Mouse (Mus musculus): ENCODE measurements around the gene Fgfr2. TPM values are rescaled to one million over a fixed set of nuclear protein-coding genes. Genes with fewer than 3 reads are reported as not detected.

Fgfr2 gene
- total RNA-seq, 4 experiments from 2014 or later, result 1.1 to 1.9 (median 1.4) TPM

DNA sequence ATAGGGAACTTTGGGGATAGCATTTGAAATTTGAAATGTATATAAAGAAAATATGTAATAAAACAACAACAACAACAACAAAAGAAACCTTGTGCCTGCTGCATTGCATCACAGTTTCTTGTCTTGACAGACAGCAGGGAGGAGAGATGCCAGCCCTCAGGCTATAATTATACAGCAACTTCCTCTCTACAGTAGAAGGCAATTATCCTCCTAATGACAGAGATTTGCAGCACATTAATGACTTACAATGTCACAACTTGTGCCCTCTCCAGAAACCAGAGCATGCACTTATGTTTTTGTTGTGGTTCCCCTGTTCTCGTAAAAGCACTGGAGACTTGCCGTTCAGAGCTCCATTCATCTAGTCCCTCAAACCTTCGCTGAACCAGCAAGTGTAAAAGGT, 1012.8 kb downstream of the Fgfr2 start:
- no peak for DNase-seq (ENCODE audit: low spot score)

DNA sequence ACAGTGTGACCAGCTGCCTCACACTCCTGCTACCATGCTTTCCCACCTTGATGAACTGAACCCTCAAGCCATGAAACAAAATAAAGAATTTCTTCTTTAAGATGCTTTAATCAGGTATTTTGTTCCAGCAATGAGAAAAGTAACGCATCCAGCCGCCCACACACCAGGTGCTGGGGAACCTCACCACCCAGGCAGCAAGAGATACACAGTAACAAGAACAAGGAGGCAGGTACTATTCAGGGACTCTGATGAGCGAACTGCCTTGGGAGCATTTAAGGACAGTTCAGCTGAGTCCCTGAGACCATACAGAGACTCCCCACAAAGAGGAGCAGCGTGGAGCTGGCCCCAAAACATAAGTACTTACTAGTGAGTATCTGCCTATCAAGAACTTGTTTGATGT, 1016.3 kb downstream of the Fgfr2 start:
- DNase-seq (ENCODE audit: low spot score), result no peak

DNA sequence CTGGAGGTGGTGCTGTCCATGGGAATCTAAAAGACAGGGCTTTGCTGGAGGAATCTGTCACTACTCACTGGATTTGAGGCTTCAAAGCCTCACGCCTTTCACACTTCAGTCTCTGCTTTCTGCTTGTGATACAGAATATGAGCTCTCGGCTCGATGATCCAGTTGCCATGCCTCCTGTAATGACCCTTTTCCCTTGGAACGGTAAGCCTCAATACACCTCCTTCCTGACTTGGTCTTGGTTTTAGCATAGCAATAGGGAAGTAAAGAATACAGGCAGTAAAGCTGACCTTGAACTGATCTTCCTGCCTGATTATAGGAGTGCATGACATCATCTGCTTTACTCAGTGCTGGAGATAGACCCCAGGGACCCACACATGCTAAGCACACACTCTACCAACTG, 1017.8 kb downstream of the Fgfr2 start:
- DNase-seq (ENCODE audit: low spot score), result no peak

DNA sequence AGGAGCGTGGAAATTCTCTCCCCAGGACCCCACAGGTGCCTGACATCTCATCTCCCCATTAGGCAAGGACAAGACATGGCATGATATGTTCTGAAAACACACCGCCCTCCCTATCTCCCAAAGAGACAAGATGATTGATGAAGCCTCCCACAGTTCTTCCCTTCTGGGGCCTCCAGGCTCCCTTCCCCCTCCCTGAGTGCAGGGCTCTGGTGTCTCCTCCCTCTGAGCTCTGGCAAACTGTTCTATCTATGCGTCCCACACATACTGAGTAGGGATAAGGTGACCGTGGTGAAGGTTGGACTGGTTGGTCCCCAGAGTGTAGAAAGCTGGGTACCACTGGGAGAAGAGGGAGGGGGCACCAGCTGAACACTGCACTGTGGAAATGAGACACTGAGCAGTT, 1024.7 kb downstream of the Fgfr2 start:
- DNase-seq (ENCODE audit: low spot score), result no peak

DNA sequence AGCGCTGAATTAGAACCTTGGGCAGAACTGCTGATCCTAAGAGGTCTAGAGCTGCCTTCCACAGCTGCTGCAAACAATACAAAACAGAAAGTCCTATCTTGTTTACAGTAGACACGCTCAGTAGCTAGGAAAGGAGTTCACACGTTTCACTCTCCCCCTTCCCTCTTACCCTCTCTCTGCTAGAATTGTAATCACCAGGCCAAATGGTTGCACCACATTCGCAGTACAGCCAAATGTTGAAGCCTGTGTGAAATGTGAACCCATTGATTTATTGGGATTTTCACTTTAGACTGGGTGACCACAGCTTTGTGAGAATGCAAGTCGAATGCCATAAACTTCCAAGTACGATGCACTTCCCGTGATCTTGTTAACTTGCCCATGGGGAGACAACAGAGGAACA, 1028.5 kb downstream of the Fgfr2 start:
- DNase-seq (ENCODE audit: low spot score), result no peak

DNA sequence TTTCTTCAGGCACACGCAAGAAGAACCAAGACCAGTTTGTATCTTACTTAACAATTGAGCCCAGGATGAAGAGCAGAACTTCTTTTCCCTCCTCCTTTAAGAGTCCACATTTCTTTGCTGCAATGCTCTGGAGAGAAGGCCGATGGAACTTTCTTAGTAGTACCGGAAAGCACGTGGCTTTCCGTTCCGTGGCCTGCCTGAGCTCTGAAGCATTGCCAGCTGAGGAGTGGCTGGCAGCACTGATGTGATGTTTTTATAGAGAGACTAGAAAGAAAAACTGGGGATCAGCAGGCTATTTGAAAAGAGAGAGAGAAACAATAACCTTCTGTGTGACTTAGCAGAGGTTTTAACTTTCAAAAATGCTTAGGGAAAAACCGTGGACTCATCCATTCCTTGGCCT, 1031.6 kb downstream of the Fgfr2 start:
- no peak for DNase-seq (ENCODE audit: low spot score)

DNA sequence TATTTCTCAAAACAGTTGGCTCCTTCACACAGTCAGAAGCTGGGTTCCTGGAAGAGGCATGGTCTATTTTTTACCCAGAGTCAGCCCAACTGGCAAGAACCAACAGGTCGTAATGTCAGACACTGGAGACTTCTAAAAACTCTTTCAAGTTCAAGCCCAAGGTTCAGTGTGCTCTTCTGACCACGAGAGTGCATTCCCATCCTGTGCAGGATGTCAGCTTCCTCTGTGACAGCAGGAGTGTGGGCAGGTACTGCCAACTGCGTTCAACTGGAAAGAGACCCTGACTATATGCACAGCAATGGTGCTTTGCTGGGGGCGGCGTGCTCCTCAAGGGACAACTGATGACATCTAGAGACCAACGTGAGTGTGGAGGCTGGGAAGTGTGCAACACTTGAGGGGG, 1034.5 kb downstream of the Fgfr2 start:
- no peak for DNase-seq (ENCODE audit: low spot score)

DNA sequence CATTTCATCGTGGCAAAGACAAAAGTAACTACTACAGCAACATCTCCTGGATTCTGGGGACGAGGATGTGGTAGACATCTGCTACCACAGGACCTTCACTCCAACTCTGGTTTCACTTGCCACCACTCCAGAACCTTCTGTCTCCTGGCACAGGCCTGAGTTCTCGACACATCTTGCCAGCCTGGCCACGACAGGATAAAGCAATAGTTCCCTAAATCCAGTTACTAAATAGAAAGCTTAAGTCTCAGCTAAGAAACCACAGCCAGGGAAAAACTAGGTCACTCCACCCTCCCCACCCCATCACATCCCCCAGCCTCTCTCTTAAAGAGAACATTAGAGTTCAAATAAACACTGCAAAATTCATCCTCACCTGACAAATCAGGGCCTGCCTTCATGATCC, 1035.0 kb downstream of the Fgfr2 start:
- no peak for DNase-seq (ENCODE audit: low spot score)

DNA sequence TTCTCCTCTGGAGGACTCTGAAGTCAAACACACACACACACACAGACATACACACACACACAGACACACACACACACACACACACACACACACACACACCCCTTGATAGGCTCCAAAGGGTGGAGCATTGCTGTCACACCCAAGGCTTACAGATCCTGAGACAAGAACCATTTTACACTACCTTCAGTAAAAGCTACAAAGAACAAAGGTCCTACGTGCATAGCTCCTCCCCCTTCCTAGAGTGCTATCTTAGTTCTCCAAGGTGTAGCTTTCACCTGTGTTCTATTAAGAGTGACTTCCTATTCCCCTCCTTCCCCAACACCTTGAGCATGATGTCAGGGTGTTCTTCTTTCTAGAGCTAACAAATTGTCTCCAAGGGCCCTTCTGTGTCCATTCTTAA, 1047.3 kb downstream of the Fgfr2 start:
- DNase-seq (ENCODE audit: low spot score), result no peak

DNA sequence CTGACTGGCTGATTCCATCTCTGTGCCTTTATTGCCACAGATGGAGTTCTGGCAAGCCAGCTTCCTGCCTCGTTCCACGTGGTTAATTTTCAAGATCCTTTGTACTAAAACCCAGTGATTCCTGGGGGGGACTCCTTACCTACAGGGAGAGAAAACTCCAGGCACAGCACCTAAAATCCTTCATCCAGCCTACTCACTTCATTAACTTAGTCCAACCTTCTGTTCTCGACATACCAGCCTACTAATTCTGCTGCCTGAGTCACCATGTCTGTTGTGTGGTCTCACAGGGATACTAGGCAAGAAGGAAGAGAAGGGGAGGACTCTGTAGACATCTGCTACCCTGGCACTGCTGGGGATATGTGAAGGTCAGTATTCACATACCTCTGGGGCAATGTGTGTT, 1048.6 kb downstream of the Fgfr2 start:
- no peak for DNase-seq (ENCODE audit: low spot score)

DNA sequence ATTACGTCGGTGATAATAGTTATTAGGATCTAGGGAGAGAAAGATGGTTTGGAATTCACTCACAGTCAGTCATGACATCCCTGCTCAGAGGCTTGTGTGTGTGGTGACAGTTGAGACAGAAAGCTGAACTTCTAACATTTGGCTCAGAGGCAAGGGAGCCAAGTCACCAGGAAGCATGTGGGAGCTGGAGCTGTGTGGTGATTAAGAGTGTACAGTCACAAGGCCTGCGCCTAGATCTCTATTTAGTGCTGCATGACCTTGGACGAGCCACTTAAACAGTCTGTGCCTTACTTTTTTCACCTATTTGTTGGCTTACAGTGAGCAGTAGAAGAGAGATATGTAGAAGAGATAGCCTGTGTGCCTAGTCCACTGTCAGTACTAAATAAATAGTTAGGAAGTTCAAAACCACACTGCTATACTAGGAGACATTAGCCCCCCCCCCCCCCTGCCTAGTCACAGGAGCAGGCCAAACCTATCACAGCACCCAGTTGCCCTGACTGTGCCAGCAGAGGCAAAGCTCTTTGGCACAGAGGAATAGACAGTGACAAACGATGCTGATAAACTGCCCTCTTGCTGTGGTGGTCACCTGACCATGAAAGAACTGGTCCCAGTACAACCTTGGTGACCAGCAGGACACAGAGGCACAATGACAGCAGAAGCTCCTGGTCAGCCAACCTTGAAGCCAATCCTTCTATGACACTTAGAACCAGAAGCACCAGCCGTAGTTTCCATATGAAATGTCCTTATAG, 1052.1 kb downstream of the Fgfr2 start:
- DNase-seq (ENCODE audit: low spot score), result peak; percentile 48

DNA sequence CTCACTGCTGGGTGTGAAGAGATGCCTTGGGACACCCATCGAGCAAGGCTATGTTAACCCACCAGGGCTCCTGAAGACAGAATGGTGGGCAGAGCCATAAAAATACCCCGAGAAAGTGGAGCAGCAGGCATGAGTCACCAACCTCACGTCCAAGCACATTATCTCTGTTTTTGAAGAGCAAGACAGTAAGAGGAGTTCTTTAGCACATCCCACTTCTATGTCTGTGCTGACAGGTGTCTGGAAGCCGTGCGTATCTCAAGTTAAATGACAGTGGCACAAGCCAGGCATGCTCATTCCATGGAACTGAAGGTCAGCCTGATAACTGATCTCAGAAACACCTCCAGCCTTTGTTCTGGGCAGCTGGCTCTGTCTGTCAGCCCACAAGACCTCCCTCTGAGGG, 1055.2 kb downstream of the Fgfr2 start:
- DNase-seq (ENCODE audit: low spot score), result no peak

DNA sequence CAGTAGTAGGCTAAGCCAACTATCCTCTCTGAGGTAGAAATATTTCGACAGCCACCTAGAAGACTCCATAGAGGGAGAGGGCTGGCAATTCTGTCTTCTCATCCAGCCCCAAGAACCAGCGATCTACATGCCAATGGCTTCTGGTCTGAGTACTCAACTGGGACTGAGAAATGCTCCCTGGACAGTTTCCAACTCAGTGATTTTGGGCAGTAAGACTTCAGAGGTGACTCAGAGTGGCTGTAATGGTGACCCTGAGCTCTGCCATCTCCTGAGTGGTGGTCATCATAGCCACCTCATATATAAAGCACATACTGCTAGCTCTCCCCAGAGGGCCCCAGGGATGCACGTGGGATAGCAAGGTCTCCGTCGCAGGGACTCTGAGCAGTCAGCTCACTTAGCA, 1055.6 kb downstream of the Fgfr2 start:
- DNase-seq (ENCODE audit: low spot score), result no peak

DNA sequence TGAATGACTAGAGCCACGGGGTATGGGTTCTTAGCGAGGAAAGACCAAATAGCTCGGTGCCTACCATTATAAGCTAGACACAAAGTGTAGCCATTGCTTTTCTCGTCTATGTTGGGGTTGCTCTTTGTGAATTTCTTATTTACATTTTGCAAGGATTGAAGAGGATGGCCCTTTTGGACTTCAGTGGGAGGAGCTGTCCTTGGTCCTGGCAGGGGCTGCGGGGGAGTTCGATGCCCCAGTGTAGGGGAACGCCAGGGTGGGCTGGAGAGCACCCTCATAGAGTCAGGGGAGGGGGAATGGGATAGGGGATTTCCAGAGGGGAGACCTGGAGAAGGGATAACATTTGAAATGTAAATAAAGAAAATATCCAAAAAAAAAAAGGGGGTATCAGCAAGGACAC, 1063.0 kb downstream of the Fgfr2 start:
- no peak for DNase-seq (ENCODE audit: low spot score)

DNA sequence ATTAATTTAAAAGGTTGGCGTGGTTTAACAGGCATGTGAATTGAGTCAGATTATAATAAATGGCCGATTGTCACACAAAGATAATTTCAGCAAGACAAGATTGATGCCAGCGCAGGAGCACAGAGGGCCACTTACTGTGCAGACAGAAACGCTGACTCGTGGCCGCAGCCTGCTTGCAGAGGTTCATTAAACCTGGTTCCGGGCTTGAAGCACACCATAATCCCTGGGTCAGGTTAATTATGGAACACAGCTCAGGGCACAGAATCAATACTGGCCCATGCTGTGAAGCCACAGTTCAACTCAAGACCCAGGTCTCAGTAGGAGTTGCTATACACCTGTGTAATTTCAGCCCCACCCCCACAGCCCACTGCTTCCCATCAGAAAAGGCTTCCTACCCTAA, 1066.6 kb downstream of the Fgfr2 start:
- DNase-seq (ENCODE audit: low spot score), result no peak

DNA sequence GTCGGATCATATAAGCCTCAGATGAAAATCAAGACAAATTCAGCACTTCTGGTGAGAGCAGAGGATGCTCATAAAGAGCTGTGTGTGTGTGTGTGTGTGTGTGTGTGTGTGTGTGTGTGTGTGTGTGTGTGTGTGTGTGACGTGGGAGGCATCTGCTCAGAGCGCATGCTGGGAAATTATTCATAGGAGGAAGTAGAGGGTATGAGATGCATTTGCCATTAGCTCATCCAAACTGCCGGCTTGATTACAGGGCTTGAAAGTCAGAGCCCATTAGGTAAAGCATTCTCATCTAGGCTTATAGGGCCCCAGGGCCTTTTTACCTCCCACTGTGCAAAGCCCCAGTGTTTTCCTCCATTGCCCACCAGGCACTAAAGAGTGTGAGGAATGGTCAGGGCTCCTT, 1076.5 kb downstream of the Fgfr2 start:
- DNase-seq (ENCODE audit: low spot score), result no peak

DNA sequence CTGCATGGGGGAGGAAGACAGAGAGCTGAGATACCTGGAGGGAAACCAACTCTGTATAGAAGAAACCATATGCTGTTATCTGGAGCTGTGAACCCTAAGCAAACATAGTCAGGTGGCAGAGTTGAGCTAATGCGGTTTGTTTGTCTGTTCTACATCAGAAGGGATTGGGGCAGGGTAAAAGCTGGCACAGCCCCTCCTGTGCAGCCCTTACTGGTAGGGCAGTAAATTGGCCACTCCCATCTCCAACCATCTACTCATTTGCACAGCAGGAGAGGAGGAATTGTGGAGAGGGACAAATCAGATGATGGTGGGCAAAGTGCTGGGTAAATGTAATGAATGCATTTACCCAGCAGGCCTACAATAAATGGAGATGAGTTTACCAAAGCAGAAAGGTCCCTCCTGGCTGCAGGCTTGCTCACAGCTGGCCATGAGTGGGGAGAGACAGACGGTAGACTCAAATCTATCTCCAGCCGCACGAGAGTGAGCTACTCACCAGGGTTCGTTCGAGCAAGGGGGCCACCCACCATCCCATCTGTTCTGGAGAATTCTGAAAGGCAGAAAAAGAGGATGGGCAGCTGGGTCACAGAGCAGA, 1091.1 kb downstream of the Fgfr2 start:
- no peak for DNase-seq (ENCODE audit: low spot score)

DNA sequence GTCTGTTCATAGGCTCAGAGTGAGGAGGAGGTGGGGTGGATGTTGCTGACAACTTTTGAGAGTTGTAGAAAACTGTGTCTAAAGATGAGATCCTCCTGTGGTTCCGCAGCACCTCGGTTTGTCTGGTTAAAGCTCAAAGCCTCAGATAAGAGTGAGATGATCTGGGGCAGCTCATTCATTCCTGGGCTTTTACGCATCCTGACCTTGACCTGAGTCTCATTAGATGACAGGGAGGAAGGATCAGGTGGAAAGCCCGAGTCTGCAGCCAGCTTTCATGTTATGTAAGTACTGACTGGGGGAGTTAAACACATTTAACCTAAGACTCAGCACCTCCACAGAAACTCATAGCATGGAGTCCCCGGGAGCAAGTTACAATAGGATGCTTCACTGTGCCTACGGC, 1096.5 kb downstream of the Fgfr2 start:
- DNase-seq (ENCODE audit: low spot score), result no peak

DNA sequence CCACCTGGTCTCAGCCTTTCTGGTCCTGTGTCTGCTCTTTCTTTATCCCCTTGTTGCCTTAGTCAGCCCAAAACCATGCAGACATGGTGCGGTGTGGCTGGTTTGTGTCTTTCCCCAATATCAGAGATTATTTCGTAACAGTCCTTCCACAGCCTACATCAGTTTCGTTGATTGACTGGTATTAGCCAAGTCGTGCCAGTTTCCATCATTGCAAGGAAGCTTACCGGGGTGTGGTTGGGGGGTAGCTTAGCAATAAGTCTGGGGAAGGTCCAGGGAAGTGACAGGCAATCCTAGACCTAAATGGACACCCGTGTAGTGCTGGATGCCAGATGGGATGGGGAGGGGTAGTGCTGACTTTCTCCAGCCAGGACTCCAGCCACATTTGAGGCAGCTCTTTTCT, 1097.6 kb downstream of the Fgfr2 start:
- no peak for DNase-seq (ENCODE audit: low spot score)

DNA sequence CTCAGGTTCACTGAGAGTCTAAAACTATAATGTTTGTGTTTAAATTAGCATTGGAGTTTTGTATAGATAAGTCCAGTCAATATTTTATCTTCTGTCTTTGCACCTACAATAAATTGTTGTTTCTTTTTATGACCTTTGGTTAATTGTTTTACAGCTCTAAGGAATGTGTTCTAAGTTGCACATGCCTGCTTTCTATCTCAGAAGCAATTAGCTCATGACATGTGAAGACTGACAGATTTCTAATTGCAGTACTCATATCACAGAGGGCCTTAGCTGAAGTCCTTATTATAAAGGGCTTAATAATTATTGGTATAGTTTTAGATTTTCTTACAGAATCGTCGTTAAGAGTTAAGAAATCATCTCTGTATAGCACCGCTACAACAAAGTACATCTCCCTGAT, 1107.2 kb downstream of the Fgfr2 start:
- DNase-seq (ENCODE audit: low spot score), result no peak

DNA sequence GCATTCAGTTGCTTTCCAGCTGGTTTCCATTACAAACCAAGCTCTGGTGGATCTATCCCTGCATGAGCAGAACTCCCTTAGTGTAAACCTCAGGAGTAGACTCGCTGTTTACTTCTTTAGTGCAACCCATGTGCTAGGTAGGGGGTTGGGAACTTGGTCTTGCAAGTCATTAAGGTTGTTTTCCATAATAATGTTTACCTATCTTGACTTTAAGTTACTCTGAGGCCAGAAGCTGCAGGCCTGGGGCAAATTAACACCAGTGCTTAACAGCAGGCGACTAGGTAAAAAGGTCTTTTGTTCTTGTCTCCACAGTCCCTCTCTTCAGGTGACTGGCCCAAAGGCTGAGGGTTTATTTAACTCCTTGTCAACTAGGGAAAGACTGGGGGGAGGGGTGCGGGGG, 1108.0 kb downstream of the Fgfr2 start:
- no peak for DNase-seq (ENCODE audit: low spot score)

DNA sequence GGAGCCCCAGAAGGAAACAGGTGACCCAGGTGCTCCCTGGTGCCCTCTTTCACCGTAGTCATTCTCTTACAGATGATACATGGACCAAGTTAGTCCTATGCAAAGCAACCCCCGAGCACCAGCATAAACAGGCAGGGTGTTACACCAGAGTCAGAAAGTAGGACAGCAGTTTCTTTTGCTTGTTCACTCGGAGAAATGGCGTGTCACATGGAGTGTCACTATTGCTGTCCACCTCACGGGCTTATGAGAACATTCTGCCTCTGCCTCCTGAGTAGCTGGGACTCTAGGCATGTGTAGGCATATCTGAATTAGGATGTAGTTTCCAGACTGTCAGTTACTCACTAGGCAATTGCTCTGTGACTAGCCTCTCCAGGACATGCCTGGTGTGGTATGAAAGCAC, 1109.2 kb downstream of the Fgfr2 start:
- no peak for DNase-seq (ENCODE audit: low spot score)

DNA sequence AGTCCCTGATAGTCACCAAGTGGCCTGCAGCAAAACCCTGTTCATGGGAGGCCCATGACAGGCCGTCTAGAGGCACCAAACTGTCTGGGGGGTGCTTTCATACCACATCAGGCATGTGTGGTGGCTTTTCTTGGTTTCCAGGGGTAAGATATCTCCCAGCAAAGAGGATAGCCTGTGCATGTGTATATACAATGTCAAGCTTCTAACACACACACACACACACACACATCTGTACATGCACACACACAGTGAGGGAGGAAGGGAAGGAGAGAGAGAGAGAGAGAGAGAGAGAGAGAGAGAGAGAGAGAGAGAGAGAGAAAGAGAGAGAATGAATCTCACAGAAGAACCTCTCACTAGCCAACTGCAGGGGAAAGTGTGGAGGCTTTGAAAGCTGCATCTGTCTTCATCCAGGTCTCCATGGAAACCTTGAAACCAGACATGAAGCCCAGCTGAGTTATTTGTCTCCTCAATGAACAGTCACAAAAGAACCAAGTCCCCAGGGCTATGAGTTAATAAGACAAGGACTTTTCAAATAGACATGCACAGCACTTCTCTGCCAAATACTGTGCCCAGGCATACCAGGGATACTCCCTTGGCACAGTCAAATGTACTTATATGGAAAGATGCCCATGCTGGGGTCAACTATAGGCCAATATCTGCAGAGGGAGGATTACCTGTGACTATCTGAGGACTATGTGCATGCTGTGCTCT, 1110.0 kb downstream of the Fgfr2 start:
- no peak for DNase-seq (ENCODE audit: low spot score)
